Mouse (Mus musculus) Muller cell, postnatal 12 days (primary cell): ENCODE data around the gene Syvn1.

ENCODE experiments used
- DNase-seq: peaks from one replicate; pipeline ENCODE4 v3.0.0-alpha.2; 2015; ENCODE audit errors: inconsistent ontology term

The Syvn1 gene

GRCm38 (mm10) chr19:6046294-6047153 lies at the start of gene Syvn1:
Syvn1 (plus strand) TSS chr19:6046576.
- DNase-seq = peak; percentile 95

- no peak for DNase-seq
Measured at GRCm38 (mm10) chr19:5998180-5998579, 48.2 kb upstream of the Syvn1 start.

GRCm38 (mm10) chr19:5999969-6000368 lies 46.4 kb upstream of the Syvn1 start:
- DNase-seq = no peak

- DNase-seq = peak; percentile 64
Measured at GRCm38 (mm10) chr19:6005541-6005940, 40.8 kb upstream of the Syvn1 start.

GRCm38 (mm10) chr19:6007013-6007412 lies 39.4 kb upstream of the Syvn1 start:
- DNase-seq = no peak

- no peak for DNase-seq
Measured at GRCm38 (mm10) chr19:6009137-6009536, 37.2 kb upstream of the Syvn1 start.

- DNase-seq = no peak
Measured at GRCm38 (mm10) chr19:6013691-6014090, 32.7 kb upstream of the Syvn1 start.

GRCm38 (mm10) chr19:6014991-6015510 lies 31.3 kb upstream of the Syvn1 start:
- DNase-seq = peak; percentile 82

GRCm38 (mm10) chr19:6015511-6016315 lies 30.7 kb upstream of the Syvn1 start, which contains the start of gene Capn1:
Capn1 (minus strand) TSS chr19:6015897.
- peak; percentile 76 for DNase-seq

GRCm38 (mm10) chr19:6016532-6016931 lies 29.8 kb upstream of the Syvn1 start:
- DNase-seq = no peak

GRCm38 (mm10) chr19:6018142-6019089 lies 28.0 kb upstream of the Syvn1 start:
- DNase-seq = peak; percentile 75

- no peak for DNase-seq
Measured at GRCm38 (mm10) chr19:6020276-6020675, 26.1 kb upstream of the Syvn1 start.

GRCm38 (mm10) chr19:6023059-6023458 lies 23.3 kb upstream of the Syvn1 start:
- DNase-seq = no peak

- no peak for DNase-seq
Measured at GRCm38 (mm10) chr19:6023930-6024329, 22.4 kb upstream of the Syvn1 start.

- DNase-seq = no peak
Measured at GRCm38 (mm10) chr19:6028991-6029390, 17.4 kb upstream of the Syvn1 start.

- no peak for DNase-seq
Measured at GRCm38 (mm10) chr19:6029426-6029825, 16.9 kb upstream of the Syvn1 start.

- no peak for DNase-seq
Measured at GRCm38 (mm10) chr19:6030520-6031280, 15.7 kb upstream of the Syvn1 start.

- no peak for DNase-seq
Measured at GRCm38 (mm10) chr19:6035966-6036585, 10.3 kb upstream of the Syvn1 start.

- DNase-seq = no peak
Measured at GRCm38 (mm10) chr19:6037695-6038094, 8.7 kb upstream of the Syvn1 start.

- DNase-seq = no peak
Measured at GRCm38 (mm10) chr19:6038326-6038725, 8.1 kb upstream of the Syvn1 start.
